Mouse (Mus musculus): Measurements from ENCODE around the gene Cir1. TPM values are rescaled to one million over a fixed set of nuclear protein-coding genes. Genes with fewer than 3 reads are reported as not detected.

Gene Cir1
- total and polyA plus RNA-seq, 2 experiments from 2014 or later, result 3.3 to 25.2 TPM

- no peak overlapping the region for H3K27ac ChIP-seq
- H3K4me1 ChIP-seq (ENCODE audit: insufficient read depth, low read length), result 0 out of 2 replicates have a peak, but pooled peaks cover 4% of the 10 kb centered on the region
- no peak overlapping the region for H3K9ac ChIP-seq (replicated peaks; ENCODE audit: low read length)
- WGBS, result 5% methylated on average over 14 of the region's 14 CpGs
- H3K9me3 ChIP-seq (ENCODE audit: low read length), result no peaks in the 10 kb centered on the region
- ATAC-seq (no peak), DNase-seq (ENCODE audit: low spot score) (no peak)
- H3K4me3 ChIP-seq (ENCODE audit: low read length), result no peak overlapping the region
- TF ChIP-seq CTCF (IDR thresholded peaks at IDR 0.05; ENCODE audit: low read depth), result no peak
- H3K27me3 ChIP-seq (ENCODE audit: insufficient read depth, low read length), result peaks cover 61% of the 10 kb centered on the region
- H3K36me3 ChIP-seq (ENCODE audit: insufficient read depth, low read length), result no peaks in the 10 kb centered on the region
- no peak overlapping the region for H3K4me2 ChIP-seq (ENCODE audit: low read depth, low read length)
Observed at GRCm38 (mm10) chr2:73270071-73270592, 42.4 kb downstream of the Cir1 start.

- DNase-seq (ENCODE audit: low spot score), result peak; percentile 5
- no peak for TF ChIP-seq CTCF (IDR thresholded peaks at IDR 0.05; ENCODE audit: low read depth)
- no peak overlapping the region for H3K4me2 ChIP-seq (ENCODE audit: low read depth, low read length)
- H3K27ac ChIP-seq, result no peak overlapping the region
- H3K9ac ChIP-seq (replicated peaks; ENCODE audit: low read length), result no peak overlapping the region
- no peak for ATAC-seq
- 2% methylated on average over 17 of the region's 17 CpGs for WGBS
- no peak overlapping the region for H3K4me3 ChIP-seq (ENCODE audit: low read length)
- peaks cover 61% of the 10 kb centered on the region for H3K27me3 ChIP-seq (ENCODE audit: insufficient read depth, low read length)
- no peaks in the 10 kb centered on the region for H3K36me3 ChIP-seq (ENCODE audit: insufficient read depth, low read length)
- no peaks in the 10 kb centered on the region for H3K9me3 ChIP-seq (ENCODE audit: low read length)
- 0 out of 2 replicates have a peak, but pooled peaks cover 4% of the 10 kb centered on the region for H3K4me1 ChIP-seq (ENCODE audit: insufficient read depth, low read length)
Observed at GRCm38 (mm10) chr2:73269666-73270065, 42.8 kb downstream of the Cir1 start.

- no peaks in the 10 kb centered on the region for H3K36me3 ChIP-seq (ENCODE audit: insufficient read depth, low read length)
- DNase-seq (ENCODE audit: low spot score) (no peak), ATAC-seq (no peak)
- peaks cover 66% of the 10 kb centered on the region for H3K27me3 ChIP-seq (ENCODE audit: insufficient read depth, low read length)
- peaks cover 9% of the 10 kb centered on the region; the same call in 1 of the 2 replicates for H3K4me1 ChIP-seq (ENCODE audit: insufficient read depth, low read length)
- no peaks in the 10 kb centered on the region for H3K9me3 ChIP-seq (ENCODE audit: low read length)
- H3K9ac ChIP-seq (replicated peaks; ENCODE audit: low read length), result no peak overlapping the region
- no peak overlapping the region for H3K4me3 ChIP-seq (ENCODE audit: low read length)
- H3K4me2 ChIP-seq (ENCODE audit: low read depth, low read length), result no peak overlapping the region
- 9% methylated on average over 8 of the region's 8 CpGs for WGBS
- TF ChIP-seq CTCF (IDR thresholded peaks at IDR 0.05; ENCODE audit: low read depth), result no peak
- no peak overlapping the region for H3K27ac ChIP-seq
Observed at GRCm38 (mm10) chr2:73268836-73269395, 43.6 kb downstream of the Cir1 start.

- Histone ChIP-seq H3K9me3 (ENCODE audit: low read length) (no peaks in the 10 kb centered on the region), H3K4me1 (ENCODE audit: insufficient read depth, low read length) (peaks cover 10% of the 10 kb centered on the region; the same call in 1 of the 2 replicates), H3K27ac (no peak overlapping the region), H3K9ac (replicated peaks; ENCODE audit: low read length) (no peak overlapping the region), H3K4me3 (ENCODE audit: low read length) (no peak overlapping the region), H3K27me3 (ENCODE audit: insufficient read depth, low read length) (peaks cover 66% of the 10 kb centered on the region), H3K36me3 (ENCODE audit: insufficient read depth, low read length) (no peaks in the 10 kb centered on the region), H3K4me2 (ENCODE audit: low read depth, low read length) (no peak overlapping the region)
- DNase-seq (ENCODE audit: low spot score), result no peak
- 3% methylated on average over 12 of the region's 12 CpGs for WGBS
- ATAC-seq, result no peak
- no peak for TF ChIP-seq CTCF (IDR thresholded peaks at IDR 0.05; ENCODE audit: low read depth)
Observed at GRCm38 (mm10) chr2:73268281-73268680, 44.2 kb downstream of the Cir1 start.

GRCm38 (mm10) chr2:73267818-73268217 lies 44.7 kb downstream of the Cir1 start:
- DNase-seq (ENCODE audit: low spot score) (no peak), ATAC-seq (no peak)
- Histone ChIP-seq H3K27ac (no peak overlapping the region), H3K36me3 (ENCODE audit: insufficient read depth, low read length) (no peaks in the 10 kb centered on the region), H3K9me3 (ENCODE audit: low read length) (no peaks in the 10 kb centered on the region), H3K27me3 (ENCODE audit: insufficient read depth, low read length) (peaks cover 69% of the 10 kb centered on the region), H3K4me3 (ENCODE audit: low read length) (no peak overlapping the region), H3K9ac (replicated peaks; ENCODE audit: low read length) (no peak overlapping the region), H3K4me2 (ENCODE audit: low read depth, low read length) (no peak overlapping the region), H3K4me1 (ENCODE audit: insufficient read depth, low read length) (peaks cover 10% of the 10 kb centered on the region; the same call in 1 of the 2 replicates)
- 5% methylated on average over 4 of the region's 4 CpGs for WGBS
- no peak for TF ChIP-seq CTCF (IDR thresholded peaks at IDR 0.05; ENCODE audit: low read depth)

GRCm38 (mm10) chr2:73267231-73267630 lies 45.3 kb downstream of the Cir1 start:
- peaks cover 75% of the 10 kb centered on the region for H3K27me3 ChIP-seq (ENCODE audit: insufficient read depth, low read length)
- H3K36me3 ChIP-seq (ENCODE audit: insufficient read depth, low read length), result no peaks in the 10 kb centered on the region
- no peak overlapping the region for H3K4me3 ChIP-seq (ENCODE audit: low read length)
- no peak overlapping the region for H3K9ac ChIP-seq (replicated peaks; ENCODE audit: low read length)
- TF ChIP-seq CTCF (IDR thresholded peaks at IDR 0.05; ENCODE audit: low read depth), result no peak
- H3K4me1 ChIP-seq (ENCODE audit: insufficient read depth, low read length), result peaks cover 10% of the 10 kb centered on the region; the same call in 1 of the 2 replicates
- 17% methylated on average over 3 of the region's 3 CpGs for WGBS
- ATAC-seq (no peak), DNase-seq (ENCODE audit: low spot score) (no peak)
- no peak overlapping the region for H3K4me2 ChIP-seq (ENCODE audit: low read depth, low read length)
- H3K27ac ChIP-seq, result no peak overlapping the region
- no peaks in the 10 kb centered on the region for H3K9me3 ChIP-seq (ENCODE audit: low read length)

DNA sequence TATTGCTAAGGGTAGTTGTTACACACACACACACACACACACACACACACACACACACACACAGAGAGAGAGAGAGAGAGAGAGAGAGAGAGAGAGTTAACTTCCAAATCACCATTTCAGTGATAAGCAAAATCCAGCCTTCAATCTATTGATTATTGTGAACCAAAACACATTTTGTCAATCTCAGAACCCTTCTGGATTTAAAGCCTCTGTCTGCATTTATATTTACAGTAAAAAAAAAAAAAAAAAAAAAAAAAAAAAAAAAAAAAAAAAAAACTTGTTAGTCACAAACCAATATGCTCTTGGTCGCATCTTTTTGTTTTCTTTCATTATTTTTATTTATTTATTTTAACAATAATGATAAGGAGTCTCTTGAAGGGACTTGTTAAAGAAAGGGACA lies 45.9 kb downstream of the Cir1 start:
- Histone ChIP-seq H3K27me3 (ENCODE audit: insufficient read depth, low read length) (peaks cover 75% of the 10 kb centered on the region), H3K4me2 (ENCODE audit: low read depth, low read length) (no peak overlapping the region), H3K27ac (no peak overlapping the region), H3K36me3 (ENCODE audit: insufficient read depth, low read length) (no peaks in the 10 kb centered on the region), H3K4me3 (ENCODE audit: low read length) (no peak overlapping the region), H3K9ac (replicated peaks; ENCODE audit: low read length) (no peak overlapping the region), H3K4me1 (ENCODE audit: insufficient read depth, low read length) (peaks cover 10% of the 10 kb centered on the region; the same call in 1 of the 2 replicates), H3K9me3 (ENCODE audit: low read length) (0 out of 2 replicates have a peak, but pooled peaks cover 2% of the 10 kb centered on the region)
- no peak for ATAC-seq
- DNase-seq (ENCODE audit: low spot score), result no peak
- 70% methylated on average over 1 of the region's 1 CpGs for whole genome bisulfite sequencing
- no peak for TF ChIP-seq CTCF (IDR thresholded peaks at IDR 0.05; ENCODE audit: low read depth)

Data from hindbrain, postnatal 0 days (tissue).